Mouse (Mus musculus): ENCODE measurements around the gene Cops3. TPM values are rescaled to one million over a fixed set of nuclear protein-coding genes. Genes with fewer than 3 reads are reported as not detected.

Gene Cops3
- total and polyA plus RNA-seq, 3 experiments: 180 to 198 TPM; not detected in 1

GRCm38 (mm10) chr11:59805256-59805655 is 34.4 kb downstream of the Cops3 start:
- no peak for DNase-seq (ENCODE audit: low read depth, low spot score)
- Histone ChIP-seq H3K27me3 (ENCODE audit: control insufficient read depth in 1 of 2, insufficient read depth in 2 of 2, low read length in 2 of 2) (no peaks in the 10 kb centered on the region), H3K9ac (ENCODE audit: control insufficient read depth, low read depth, low read length, poor library complexity, severe bottlenecking) (no peak overlapping the region), H3K4me1 (ENCODE audit: control insufficient read depth in 1 of 2, insufficient read depth in 2 of 2, low read length in 2 of 2) (peaks cover 0 to 6% of the 10 kb centered on the region in 2 experiments; a peak in 2 of 4 replicates), H3K9me3 (replicated peaks; ENCODE audit: insufficient read depth, low read length) (no peaks in the 10 kb centered on the region), H3K36me3 (ENCODE audit: control insufficient read depth in 1 of 2, insufficient read depth in 2 of 2, low read length in 2 of 2) (peaks cover 5 to 15% of the 10 kb centered on the region in 2 experiments), H3K27ac (ENCODE audit: control insufficient read depth, low read depth, low read length) (no peak overlapping the region), H3K4me3 (ENCODE audit: control insufficient read depth in 1 of 2, insufficient read depth in 1 of 2, low read depth in 2 of 2, low read length in 2 of 2) (no peak overlapping the region), H3K79me2 (ENCODE audit: control insufficient read depth, insufficient read depth, low read length, poor library complexity) (peaks cover 17% of the 10 kb centered on the region)
- TF ChIP-seq MYC (IDR thresholded peaks at IDR 0.05; ENCODE audit: low read depth, low read length) (no peak), MAFK (IDR thresholded peaks at IDR 0.05; ENCODE audit: borderline replicate concordance, low read depth, low read length) (no peak), NRF1 (IDR thresholded peaks at IDR 0.05; ENCODE audit: insufficient read depth, low read depth, low read length, poor library complexity, severe bottlenecking) (no peak)

DNA sequence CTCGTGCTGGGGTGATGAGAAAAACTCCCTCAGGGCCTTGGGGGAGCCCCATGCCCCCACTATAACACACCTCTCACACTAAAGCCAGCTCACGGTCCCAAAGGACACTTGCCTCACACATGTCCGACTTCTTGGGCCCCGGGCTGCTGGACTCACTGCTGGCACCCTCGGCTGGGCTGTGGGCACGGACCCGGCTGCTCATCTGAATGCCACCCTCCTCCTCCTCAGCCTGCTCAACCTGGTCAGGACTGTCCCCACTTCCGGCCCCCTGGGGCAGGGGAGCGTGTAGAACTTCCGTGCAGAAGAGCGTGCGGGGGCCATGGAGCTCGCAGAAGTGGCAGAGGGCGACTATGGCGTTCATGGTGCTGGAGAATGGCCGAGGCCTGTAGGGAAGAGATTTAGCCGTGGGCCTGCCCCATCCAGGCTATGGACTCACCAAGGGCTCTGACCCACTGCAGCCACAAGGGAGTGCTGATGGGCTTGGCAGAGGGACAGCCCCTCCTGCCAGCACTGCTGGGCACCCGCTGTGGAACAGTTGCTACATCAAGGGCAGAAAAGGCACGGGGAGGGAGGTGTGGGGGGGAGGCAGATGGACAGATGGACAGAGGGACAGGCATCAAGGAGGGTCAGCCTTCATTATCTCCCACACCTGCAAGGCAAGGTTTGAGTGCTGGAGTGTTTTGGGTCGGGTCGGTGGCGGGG is 35.1 kb downstream of the Cops3 start:
- Histone ChIP-seq H3K36me3 (ENCODE audit: control insufficient read depth in 1 of 2, insufficient read depth in 2 of 2, low read length in 2 of 2) (peaks cover 5 to 22% of the 10 kb centered on the region in 2 experiments), H3K27ac (ENCODE audit: control insufficient read depth, low read depth, low read length) (no peak overlapping the region), H3K27me3 (ENCODE audit: control insufficient read depth in 1 of 2, insufficient read depth in 2 of 2, low read length in 2 of 2) (no peaks in the 10 kb centered on the region), H3K4me1 (ENCODE audit: control insufficient read depth in 1 of 2, insufficient read depth in 2 of 2, low read length in 2 of 2) (peaks cover 0 to 6% of the 10 kb centered on the region in 2 experiments; a peak in 2 of 4 replicates), H3K79me2 (ENCODE audit: control insufficient read depth, insufficient read depth, low read length, poor library complexity) (peaks cover 13% of the 10 kb centered on the region), H3K4me3 (ENCODE audit: control insufficient read depth in 1 of 2, insufficient read depth in 1 of 2, low read depth in 2 of 2, low read length in 2 of 2) (no peak overlapping the region), H3K9ac (ENCODE audit: control insufficient read depth, low read depth, low read length, poor library complexity, severe bottlenecking) (no peak overlapping the region), H3K9me3 (replicated peaks; ENCODE audit: insufficient read depth, low read length) (no peaks in the 10 kb centered on the region)
- TF ChIP-seq MYB (IDR thresholded peaks at IDR 0.05; ENCODE audit: low read depth, low read length) (no peak), CTCF (IDR thresholded peaks at IDR 0.05 in 2 of 3, conservative IDR thresholded peaks at IDR 0.05 in 1 of 3; ENCODE audit: control insufficient read depth in 1 of 3, insufficient read depth in 1 of 3, low read depth in 2 of 3, low read length in 3 of 3, poor library complexity in 1 of 3, severe bottlenecking in 1 of 3) (no peak)
- no peak for DNase-seq (ENCODE audit: low read depth, low spot score)

- no peak overlapping the region for H3K27ac ChIP-seq (ENCODE audit: control insufficient read depth, low read depth, low read length)
- peaks cover 2 to 28% of the 10 kb centered on the region in 2 experiments for H3K36me3 ChIP-seq (ENCODE audit: control insufficient read depth in 1 of 2, insufficient read depth in 2 of 2, low read length in 2 of 2)
- no peak for TF ChIP-seq CHD1 (IDR thresholded peaks at IDR 0.05; ENCODE audit: low read depth, low read length)
- no peak for TF ChIP-seq UBTF (IDR thresholded peaks at IDR 0.05; ENCODE audit: borderline replicate concordance, insufficient read depth, low read depth, low read length)
- no peak for TF ChIP-seq MAX (IDR thresholded peaks at IDR 0.05; ENCODE audit: low read length)
- no peak for TF ChIP-seq GABPA (IDR thresholded peaks at IDR 0.05; ENCODE audit: low read depth, low read length)
- TF ChIP-seq GATA1 (IDR thresholded peaks at IDR 0.05; ENCODE audit: low read depth, low read length): no peak
- TF ChIP-seq ZMIZ1 (IDR thresholded peaks at IDR 0.05; ENCODE audit: low read depth, low read length): no peak
- no peak for TF ChIP-seq E2F4 (IDR thresholded peaks at IDR 0.05; ENCODE audit: borderline replicate concordance, low read depth, low read length)
- TF ChIP-seq KAT2A (conservative IDR thresholded peaks at IDR 0.05; ENCODE audit: low read depth, low read length): no peak
- TF ChIP-seq TAL1 (IDR thresholded peaks at IDR 0.05; ENCODE audit: low read length): no peak
- no peak for TF ChIP-seq MXI1 (IDR thresholded peaks at IDR 0.05; ENCODE audit: low read depth, low read length)
- TF ChIP-seq NELFE (IDR thresholded peaks at IDR 0.05; ENCODE audit: low read depth, low read length): no peak
- no peak for TF ChIP-seq TCF12 (IDR thresholded peaks at IDR 0.05; ENCODE audit: low read depth, low read length)
- TF ChIP-seq ZNF384 (IDR thresholded peaks at IDR 0.05; ENCODE audit: low read depth, low read length): no peak
- peaks cover 5% of the 10 kb centered on the region for H3K79me2 ChIP-seq (ENCODE audit: control insufficient read depth, insufficient read depth, low read length, poor library complexity)
- no peaks in the 10 kb centered on the region for H3K27me3 ChIP-seq (ENCODE audit: control insufficient read depth in 1 of 2, insufficient read depth in 2 of 2, low read length in 2 of 2)
- peaks cover 0 to 2% of the 10 kb centered on the region in 2 experiments; a peak in 2 of 4 replicates for H3K4me1 ChIP-seq (ENCODE audit: control insufficient read depth in 1 of 2, insufficient read depth in 2 of 2, low read length in 2 of 2)
- H3K9ac ChIP-seq (ENCODE audit: control insufficient read depth, low read depth, low read length, poor library complexity, severe bottlenecking): no peak overlapping the region
- no peak overlapping the region for H3K4me3 ChIP-seq (ENCODE audit: control insufficient read depth in 1 of 2, insufficient read depth in 1 of 2, low read depth in 2 of 2, low read length in 2 of 2)
- H3K9me3 ChIP-seq (replicated peaks; ENCODE audit: insufficient read depth, low read length): no peaks in the 10 kb centered on the region
- DNase-seq (ENCODE audit: low read depth, low spot score): no peak
Observed at GRCm38 (mm10) chr11:59803516-59803915, 36.1 kb downstream of the Cops3 start.

All from MEL (cell line).